Mouse (Mus musculus): ENCODE data around the gene Sfxn4. TPM values are rescaled to one million over a fixed set of nuclear protein-coding genes. Genes with fewer than 3 reads are reported as not detected.

Sfxn4 gene
- total RNA-seq, 2 experiments from 2014 or later: 5.0 to 7.6 TPM

DNA sequence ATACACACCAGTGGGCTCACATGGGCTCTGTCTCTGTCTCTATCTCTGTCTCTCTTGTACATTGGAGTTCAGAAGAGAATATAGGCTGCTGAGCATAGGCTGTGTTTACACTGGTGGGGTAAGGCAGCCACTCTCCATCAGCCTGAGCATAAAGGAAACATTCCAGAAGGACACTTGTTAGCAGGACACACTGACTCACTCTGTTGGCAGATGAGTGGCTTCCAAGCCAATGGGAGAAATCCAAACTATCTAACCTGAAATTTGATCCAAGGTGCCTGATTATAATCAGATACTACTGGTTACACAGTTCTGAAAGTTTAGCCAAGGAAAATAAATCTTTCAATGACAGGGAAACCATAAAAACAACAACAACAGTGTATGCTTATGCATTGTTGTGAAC lies 15.5 kb downstream of the Sfxn4 start:
- intact Hi-C loops (cut with DNase I): no loop called here
- DNase-seq: no peak

DNA sequence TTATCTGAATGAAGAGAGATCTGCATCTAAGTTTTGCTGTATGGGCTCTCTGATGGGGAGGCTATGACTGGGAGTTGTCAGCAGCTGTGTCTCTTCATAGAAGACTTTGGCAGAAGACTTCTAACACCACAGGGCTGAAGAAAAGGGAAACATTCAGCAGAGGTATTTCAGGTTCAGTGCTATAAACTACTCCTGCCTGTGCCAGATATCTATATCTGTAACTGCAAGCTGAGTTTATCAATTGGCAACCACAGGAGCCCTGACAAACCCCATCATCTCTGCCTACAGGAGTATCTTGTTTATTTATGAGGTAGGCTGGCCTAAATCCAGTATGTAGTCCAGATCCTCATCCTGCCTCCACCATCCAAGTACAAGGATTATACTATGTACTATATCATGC lies 18.0 kb downstream of the Sfxn4 start:
- intact Hi-C loops (cut with DNase I): no loop called here
- DNase-seq: no peak

DNA sequence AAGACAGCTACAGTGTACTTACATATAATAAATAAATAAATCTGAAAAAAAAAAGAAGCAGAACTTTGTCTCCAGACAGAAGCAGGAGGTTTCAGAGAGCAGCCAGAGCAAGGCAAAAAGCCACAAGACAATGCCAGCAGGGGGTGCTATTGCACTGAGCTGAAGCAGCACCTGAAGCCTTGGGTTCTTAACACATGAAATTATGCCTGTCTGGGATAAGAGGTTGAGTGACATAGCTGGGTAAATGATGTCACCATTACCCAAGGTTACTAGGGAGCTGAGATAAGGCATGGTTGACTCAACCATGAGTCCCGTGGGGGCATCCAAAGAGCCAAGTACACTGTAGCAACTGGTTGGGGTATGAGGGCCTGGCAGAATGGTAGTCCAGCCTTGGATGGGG lies 23.5 kb downstream of the Sfxn4 start:
- peak; percentile 59 to 76 for DNase-seq
- intact Hi-C loops (cut with DNase I): loop anchor here (2.0 kb wide), 1 partner anchor 31 kb away; no protein-coding TSS in a partner anchor

DNA sequence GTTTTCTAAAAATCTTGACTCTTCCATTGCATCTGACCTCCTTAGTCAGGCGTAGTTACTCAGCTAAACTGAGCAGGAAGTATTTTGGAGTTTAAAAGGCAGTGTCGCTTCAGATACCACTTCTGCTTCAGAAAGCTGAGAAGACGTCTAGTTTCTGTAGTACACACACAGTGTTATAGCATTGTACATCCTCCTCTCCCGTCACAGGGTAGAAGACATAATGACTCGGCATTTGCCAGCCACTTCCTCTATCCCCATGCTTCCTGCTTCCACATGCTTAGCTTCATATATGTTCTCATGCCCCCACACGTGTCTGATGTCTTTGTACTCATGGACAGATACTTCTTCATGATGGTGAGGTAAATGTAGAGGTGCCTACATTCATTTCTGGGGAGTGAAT lies 42.6 kb downstream of the Sfxn4 start:
- intact Hi-C loops (cut with DNase I): no loop called here
- DNase-seq: peak in 1 of 2 experiments; percentile 2

DNA sequence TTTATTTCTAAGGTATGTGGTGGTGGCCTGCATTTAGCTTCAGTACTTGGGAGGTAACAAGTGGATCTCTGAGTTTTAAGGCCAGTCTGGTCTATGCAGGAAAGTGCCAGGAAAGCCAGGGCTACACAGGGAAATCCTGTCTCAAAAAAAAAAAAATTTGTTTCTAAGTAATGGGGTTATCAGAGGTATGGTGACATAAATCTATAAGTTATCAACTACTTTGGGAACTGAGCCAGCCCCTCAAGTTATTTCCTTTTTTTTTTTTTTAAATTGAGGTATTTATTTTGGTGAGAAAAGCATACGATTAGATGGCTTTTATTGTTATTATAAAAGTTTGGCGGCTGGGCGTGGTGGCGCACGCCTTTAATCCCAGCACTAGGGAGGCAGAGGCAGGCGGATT lies 48.1 kb downstream of the Sfxn4 start:
- intact Hi-C loops (cut with DNase I): no loop called here
- no peak for DNase-seq

DNA sequence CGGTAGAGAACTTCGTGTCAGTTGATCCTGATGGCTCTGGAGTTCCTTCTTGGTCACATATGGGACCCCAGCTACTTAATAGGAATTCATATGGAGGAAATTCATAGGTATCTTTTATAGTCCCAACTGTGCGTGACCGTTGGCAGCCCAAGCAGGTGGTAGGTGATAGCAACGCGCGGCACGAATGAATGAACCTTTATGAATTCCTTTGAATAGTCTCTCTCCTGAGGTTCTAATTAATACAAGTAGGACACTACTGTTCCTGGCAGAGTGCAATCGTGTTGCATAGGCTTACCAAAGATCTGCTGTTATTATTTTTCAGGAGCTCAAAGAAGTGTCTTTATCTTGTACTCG lies 49.3 kb downstream of the Sfxn4 start:
- intact Hi-C loops (cut with DNase I): no loop called here
- DNase-seq: no peak

DNA sequence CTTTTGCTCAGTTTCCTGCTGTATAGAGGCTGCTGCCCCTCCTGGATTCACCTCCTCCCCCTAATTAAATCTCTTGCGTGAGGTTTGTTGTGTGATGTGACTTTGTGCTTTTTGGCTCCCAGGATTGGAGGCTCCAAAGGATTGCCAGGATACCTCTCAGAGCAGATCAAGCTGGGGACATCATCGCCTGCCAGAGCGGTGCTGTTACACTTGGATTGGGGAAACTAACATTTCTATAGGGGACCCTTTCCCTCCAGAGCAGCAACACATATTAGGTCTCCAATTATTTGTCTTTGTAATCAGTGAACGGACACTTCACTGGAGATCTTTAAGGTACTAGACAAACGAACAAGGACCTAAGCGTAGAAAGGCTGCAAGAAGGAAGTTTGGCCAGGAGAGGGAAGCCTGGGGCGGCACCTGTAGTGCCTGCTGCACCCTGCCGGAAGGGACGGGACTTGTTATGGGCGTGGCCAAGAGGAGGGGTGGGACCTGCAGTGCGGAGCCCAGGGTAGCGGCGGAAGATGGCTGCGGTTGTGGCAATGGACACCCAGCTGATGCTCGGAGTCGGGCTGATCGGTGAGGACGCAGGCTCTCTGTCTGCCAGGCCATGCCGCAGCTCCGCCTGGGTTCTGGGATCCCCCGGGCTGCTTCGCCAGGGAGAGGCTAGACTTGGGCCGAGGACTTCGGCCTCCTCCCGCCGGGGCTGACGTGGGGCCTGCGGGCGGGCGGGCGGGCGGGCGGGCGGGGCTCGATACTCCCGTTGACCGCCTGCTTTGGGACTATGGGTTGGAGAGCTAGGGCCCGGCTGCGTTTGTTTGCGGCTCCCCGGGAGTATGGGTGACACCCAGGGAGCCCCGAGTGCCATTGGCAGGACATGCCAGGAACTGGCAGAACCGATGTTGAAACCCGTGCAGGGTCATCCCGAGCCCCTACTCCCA lies 49.9 kb downstream of the Sfxn4 start, which contains the start of gene Fam45a:
TSS of gene Fam45a (plus strand) at position 488 of the 938 bp plus-strand sequence.
- peak; percentile 95 for DNase-seq
- intact Hi-C loops (cut with DNase I): loop anchor here (2.0 kb wide), 1 partner anchor 21 kb away; the partner anchor contains the start of gene Eif3a

DNA sequence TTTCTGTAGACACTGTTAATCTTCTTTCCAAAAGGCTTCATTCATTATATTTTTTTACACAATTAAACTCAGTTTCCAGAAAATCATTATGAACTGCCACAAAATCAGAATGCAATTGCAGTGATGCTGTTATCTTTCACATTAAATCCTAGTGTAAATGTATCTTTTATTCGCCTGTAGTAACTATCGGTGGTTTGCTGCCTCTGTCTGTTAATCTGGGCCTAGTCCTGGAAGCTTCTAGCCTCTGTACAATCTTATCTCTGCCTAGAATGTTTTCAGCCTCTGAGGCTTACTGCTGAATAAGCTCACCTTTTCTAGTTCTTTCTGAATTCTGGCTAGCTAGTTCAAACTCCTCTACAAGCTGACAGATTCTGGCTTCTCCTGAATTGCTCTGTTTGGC lies 51.4 kb downstream of the Sfxn4 start:
- intact Hi-C loops (cut with DNase I): loop anchor here (2.0 kb wide), 1 partner anchor 19 kb away; the partner anchor contains the start of gene Eif3a
- no peak for DNase-seq

DNA sequence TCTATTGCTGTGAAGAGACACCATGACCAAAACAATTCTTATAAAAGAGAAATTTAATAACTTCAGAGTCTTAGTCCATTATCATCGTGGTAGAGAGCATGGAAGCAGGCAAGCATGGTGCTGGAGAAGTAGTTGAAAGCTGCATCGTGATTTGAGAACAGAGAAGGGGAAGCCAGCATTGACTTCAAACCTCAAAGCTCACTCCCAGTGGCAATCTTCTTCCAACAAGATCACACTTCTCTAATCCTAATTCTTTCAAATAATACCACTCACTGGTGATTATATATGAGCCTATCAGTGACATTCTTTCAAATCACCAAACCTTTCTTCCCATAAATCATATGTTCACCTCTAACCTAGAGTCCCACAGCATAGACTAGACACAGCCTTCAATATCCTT lies 56.4 kb downstream of the Sfxn4 start:
- intact Hi-C loops (cut with DNase I): no loop called here
- DNase-seq: no peak

DNA sequence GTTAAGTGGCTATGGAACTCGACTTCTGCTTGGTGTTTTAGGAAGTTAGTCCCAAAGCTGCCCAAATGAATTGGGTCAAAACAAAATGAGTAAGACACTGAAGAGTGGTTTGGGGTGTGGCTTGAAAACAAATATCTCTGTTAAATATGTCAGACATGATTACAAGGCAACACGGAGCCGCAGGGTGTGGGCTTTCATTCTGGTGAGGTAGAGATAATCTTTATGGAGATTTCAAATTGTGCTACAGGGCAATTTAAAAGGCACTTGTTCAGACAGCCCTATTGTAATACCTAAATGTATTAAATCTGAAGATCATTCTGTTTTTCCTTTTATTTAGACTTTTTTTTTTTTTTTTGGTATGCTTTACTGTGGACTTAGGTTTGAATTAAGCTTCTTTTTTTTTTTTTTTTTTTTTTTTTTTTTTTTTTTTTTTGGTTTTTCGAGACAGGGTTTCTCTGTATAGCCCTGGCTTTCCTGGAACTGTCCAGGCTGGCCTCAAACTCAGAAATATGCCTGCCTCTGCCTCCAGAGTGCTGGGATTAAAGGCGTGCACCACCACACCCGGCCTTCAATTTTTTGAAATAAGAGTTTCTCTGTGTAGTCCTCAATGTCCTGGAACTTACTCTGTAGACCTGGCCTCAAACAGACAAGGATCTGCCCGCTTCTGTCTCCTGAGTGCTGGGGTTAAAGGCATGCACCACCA lies 61.3 kb downstream of the Sfxn4 start:
- no peak for DNase-seq
- intact Hi-C loops (cut with DNase I): no loop called here

DNA sequence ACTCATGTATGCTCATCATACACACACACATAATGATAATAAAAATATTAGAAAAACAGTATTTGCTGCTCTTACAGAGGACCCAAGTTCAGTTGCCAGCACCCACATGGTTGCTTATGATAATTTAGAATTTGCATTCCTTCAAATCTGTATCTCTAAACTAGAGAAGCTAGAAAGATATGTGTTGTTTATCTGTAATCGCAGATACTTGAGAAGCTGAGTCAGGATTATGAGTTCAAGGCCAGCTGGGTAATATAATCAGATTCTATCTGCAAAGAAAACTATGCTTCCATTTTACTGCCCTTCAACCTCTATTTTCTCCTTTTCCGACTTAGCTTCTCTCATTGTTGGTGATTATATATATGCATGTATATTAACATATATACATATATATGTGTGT lies 63.9 kb downstream of the Sfxn4 start:
- intact Hi-C loops (cut with DNase I): no loop called here
- no peak for DNase-seq

DNA sequence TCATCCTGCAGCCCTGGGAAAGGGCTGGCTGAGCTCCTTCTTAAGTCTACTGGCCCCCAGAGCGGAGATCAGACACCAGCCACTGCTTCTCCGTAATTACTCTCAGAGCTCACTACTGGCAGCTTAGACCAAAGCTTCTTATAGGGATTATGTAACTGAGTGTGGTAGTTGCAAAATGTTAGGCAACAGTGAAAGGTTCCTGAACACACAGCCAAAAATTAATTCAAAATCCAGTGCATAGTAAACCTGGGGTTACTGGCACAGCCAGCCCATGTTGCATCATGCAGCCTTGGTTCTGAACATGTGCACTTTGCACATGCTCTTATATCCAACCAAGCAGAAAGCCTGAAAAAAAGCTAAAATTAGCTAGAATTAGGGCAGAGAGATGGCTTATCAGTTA lies 66.0 kb downstream of the Sfxn4 start:
- no peak for DNase-seq
- intact Hi-C loops (cut with DNase I): no loop called here

DNA sequence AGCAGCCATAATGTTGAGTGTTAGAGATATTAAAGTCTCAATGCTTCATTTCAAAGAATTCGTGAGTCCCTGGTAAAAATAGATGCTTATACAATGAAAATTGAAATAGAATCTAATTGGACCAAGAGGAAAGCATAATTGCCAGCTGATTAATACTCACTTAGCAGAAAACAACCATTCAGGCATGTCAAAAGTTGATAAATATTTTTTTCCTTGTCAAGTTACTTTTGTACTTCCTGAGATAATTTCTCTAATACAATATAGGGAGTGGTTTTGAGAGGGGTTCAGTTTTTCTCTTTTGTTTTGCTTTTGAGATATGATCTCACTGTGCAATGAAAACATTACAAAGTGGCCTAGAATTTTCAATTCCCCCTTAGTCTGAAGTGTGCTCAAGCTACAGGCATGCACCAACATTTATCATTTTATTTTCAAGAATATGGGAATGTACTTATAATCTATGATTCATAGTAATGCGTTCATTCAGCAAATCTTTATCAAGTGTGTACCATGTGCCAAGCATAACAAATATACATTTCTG lies 68.0 kb downstream of the Sfxn4 start:
- no peak for DNase-seq
- intact Hi-C loops (cut with DNase I): no loop called here

DNA sequence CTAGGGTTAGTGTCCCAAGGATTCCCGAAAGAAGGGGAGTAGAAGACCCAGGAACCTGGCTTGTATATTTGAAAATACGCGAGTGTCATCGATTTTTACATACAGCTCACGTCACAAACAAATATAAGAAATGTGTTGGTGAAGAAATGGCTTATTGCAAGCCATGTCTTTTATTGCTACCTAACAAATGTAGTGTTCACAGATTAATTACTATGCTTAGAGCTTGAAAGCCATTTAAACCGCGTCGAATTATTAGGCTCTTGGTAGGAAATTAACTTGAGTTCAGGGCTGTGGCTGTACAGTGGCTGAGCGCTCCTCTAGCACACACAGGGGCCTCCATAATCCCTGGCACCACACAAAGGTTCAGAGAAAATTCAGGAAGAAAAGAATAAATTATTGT lies 70.1 kb downstream of the Sfxn4 start:
- no peak for DNase-seq
- intact Hi-C loops (cut with DNase I): loop anchor here (2.0 kb wide), 1 partner anchor 20 kb away; the partner anchor contains the start of gene Fam45a

DNA sequence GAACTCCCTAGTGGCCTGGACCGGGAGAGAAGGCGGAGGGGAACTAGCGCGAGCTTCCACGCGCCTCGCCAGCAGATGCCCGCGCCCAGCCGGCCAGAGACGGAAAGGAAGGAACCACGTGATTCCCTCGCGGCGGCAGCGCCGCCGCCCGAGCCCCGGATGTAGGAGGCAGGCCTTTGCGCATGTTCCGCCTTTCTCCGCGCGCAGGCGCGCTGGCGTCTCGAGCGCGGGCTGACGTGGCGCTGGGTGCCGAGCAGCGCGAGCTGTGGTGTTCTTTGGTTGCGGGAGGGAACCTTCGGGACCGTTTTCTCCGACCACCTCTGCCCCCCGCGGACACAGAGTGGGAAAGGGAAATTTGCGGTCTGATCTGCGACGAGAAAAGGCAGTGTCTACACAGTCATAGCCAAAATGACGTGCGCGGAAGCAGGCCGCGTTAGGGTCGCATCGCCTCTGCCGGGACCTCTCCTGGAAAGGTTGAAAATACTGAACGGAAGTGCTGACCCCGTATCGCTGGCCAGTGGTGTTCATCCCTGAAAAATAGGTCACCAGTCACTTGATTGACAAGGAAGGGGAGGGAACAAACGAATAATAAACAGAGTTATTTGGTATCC lies 70.6 kb downstream of the Sfxn4 start, which contains the start of gene Eif3a:
TSS of gene Eif3a (minus strand) at position 108 of the 611 bp plus-strand sequence.
- DNase-seq: peak; percentile 96 to 97
- intact Hi-C loops (cut with DNase I): loop anchor here (2.0 kb wide), 1 partner anchor 20 kb away; the partner anchor contains the start of gene Fam45a

DNA sequence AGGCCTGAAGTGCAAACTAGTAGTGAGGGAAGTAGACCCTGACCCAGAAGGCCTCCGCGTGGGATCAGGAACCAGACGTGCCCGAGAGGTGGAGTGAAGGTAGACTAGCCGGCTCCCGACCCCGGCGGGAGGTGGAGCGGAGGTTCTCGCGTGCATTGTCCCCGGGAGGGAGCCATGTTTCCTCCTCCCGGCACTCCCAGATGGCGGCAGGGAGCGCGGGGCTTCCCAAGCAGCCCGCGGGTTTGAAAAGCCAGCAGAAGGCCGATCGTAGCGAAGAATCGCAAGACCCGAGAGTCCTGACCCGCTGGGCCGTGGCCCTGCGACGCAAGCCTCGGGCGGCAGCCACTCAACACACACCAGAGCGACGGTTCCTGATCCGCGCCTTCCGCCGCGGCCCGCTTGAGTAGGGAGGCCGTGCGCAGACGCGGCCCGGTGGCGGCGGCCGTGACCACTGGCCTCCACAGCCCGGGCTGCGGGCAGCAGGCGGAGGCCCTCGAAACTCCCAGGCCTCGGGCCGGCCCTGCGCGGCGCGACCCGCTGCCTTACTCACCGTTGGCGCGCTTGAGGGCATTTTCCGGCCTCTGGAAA lies 71.3 kb downstream of the Sfxn4 start:
- peak; percentile 69 to 79 for DNase-seq
- intact Hi-C loops (cut with DNase I): loop anchor here (2.0 kb wide), 1 partner anchor 21 kb away; the partner anchor contains the start of gene Fam45a

DNA sequence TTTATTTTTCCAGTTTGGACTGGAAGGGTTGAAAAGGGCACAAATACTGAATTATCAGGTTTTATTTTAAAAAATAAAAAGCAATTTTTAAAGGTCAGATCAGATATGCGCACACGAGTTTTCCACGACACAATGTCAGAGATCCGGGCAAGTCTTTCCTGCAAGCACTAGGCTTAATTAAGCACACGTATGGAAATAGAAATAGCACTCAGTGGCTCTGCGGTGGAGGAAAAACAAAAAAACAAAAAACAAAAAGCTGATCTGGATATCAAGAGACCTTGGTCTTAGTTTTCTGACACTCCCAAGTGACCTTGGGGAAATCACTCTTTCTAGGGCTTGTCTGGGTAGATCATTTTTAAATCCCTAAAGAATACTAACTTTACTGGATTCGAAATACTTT lies 71.8 kb downstream of the Sfxn4 start:
- peak in 1 of 2 experiments; percentile 18 for DNase-seq
- intact Hi-C loops (cut with DNase I): no loop called here

DNA sequence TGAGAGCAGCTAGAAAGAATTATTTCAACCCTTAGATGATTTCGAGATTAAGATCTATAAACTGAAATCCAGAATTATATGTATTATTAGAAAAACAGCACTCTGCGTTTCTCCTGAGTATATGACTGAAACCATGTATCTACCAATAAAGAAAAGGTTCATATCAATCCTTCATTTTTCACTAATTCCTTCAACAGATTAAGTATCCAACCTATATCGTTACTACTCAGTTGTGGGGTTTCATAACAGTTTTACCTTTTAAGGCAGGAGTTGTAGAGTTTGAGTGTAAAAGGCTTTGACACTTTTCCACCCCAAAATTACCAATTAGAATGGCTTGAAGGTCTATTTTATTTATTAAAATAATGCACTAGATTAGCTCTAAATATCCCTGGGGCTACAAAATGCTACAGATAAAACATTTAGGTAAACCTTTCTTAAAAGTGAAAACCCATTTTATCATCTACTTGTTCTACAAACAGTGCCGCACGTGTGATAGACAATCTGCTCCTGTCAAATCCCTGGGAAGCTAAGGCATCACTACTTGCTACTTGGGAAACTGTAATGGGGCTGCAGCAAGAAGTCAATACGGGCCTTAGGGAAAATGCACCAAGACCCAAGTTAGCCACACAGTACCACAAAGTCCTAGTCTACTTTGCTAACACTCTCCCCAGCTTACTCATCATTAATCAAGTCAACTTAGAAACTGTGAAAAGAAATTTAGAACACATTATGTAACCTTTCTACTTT lies 72.9 kb downstream of the Sfxn4 start:
- intact Hi-C loops (cut with DNase I): no loop called here
- no peak for DNase-seq

DNA sequence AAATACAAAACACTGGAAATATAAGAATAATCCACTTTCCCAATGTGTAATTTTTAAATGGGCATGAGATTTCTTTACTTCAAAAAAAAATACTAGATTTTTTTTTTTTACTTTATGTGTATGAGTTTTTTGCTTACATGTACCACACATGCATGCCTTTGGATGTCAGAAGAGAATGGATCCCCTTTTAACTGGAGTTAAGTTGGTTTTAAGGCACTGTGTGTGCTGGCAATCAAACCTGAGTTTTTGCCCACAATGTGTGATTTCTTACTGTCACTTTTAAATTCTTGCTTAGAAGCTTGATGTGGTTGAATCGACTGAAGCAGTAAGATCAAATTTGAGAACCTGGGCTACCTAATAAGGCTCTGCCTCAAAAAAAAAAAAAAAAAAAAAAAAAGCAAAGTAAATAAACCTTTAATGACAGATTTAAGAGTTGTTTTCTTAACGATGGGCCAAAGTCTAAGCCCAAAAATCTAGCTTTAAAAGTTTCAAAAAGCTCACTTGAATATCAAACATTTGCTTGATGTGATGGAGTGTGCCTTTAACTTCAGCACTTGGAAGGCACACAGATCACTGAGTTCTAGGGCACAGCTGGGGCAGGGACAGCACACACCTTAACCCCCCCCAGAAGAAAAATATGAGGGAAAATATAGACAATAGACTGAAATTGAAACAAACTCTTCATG lies 73.7 kb downstream of the Sfxn4 start:
- intact Hi-C loops (cut with DNase I): no loop called here

More for the DNA sequence above, 73.7 kb downstream of the Sfxn4 start:
- DNase-seq: no peak
